Mouse (Mus musculus): ENCODE data around the gene Efcab9. TPM values are rescaled to one million over a fixed set of nuclear protein-coding genes. Genes with fewer than 3 reads are reported as not detected.

Gene Efcab9
- total and polyA plus RNA-seq, 3 experiments = 0.25 to 1.5 TPM; not detected in 1

DNA sequence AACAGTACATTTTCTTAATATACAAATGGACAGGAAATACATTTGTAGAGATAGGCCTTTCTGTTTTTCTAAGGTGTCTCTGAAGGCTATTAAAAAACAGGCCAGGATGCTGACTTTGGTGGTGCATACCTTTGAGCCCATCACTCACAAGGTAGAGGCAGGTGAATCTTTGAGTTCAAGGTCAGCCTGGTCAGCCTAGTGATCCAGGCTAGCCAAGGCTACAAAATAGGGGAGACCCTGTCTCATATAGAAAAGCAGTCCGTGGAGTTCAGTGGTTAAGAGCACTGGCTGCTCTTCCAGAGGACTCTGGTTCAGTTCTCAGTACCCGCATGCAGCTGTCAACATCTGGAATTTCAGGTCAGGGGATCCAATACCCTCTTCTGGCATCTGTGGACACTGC lies 28.2 kb downstream of the Efcab9 start:
- in situ Hi-C loops (cut with MboI; ENCODE audit: low pct_ligation_motif_present, low pct_unique_long_range_greater_than_20kb, low sequenced_read_pairs) = no loop called here
- dilution Hi-C loops (cut with MboI; ENCODE audit: extremely low pct_ligation_motif_present, extremely low pct_unique_long_range_greater_than_20kb, low sequenced_read_pairs) = no loop called here
- H3K79me2 ChIP-seq (replicated peaks; ENCODE audit: control insufficient read depth, extremely low read depth, insufficient read depth, poor library complexity, severe bottlenecking) = no peaks in the 10 kb centered on the region
- no peak overlapping the region for H3K4me2 ChIP-seq (ENCODE audit: insufficient read depth, low read depth, poor library complexity, severe bottlenecking)
- peaks cover 0 to 7% of the 10 kb centered on the region in 2 experiments for H3K36me3 ChIP-seq (replicated peaks in 1 of 2; ENCODE audit: control insufficient read depth in 1 of 2, insufficient read depth in 1 of 2, low read length in 1 of 2)
- TF ChIP-seq USF2 (conservative IDR thresholded peaks at IDR 0.05; ENCODE audit: low read depth, low read length) (no peak), RCOR1 (conservative IDR thresholded peaks at IDR 0.05; ENCODE audit: low read depth, low read length) (no peak), TCF12 (IDR thresholded peaks at IDR 0.05; ENCODE audit: low read depth, low read length) (no peak), JUND (conservative IDR thresholded peaks at IDR 0.05; ENCODE audit: low read depth, low read length) (no peak), POLR2AphosphoS2 (IDR thresholded peaks at IDR 0.05; ENCODE audit: low read depth, low read length) (no peak), GABPA (IDR thresholded peaks at IDR 0.05; ENCODE audit: insufficient replicate concordance, low read depth, low read length) (no peak), USF1 (IDR thresholded peaks at IDR 0.05; ENCODE audit: low read depth, low read length) (no peak), ELF1 (IDR thresholded peaks at IDR 0.05; ENCODE audit: low read depth, low read length) (no peak), RAD21 (IDR thresholded peaks at IDR 0.05; ENCODE audit: low read depth, low read length) (no peak), MXI1 (IDR thresholded peaks at IDR 0.05; ENCODE audit: low read depth, low read length) (no peak), NRF1 (IDR thresholded peaks at IDR 0.05; ENCODE audit: low read depth, low read length) (no peak), JUN (IDR thresholded peaks at IDR 0.05; ENCODE audit: insufficient read depth, low read depth, low read length) (no peak), EP300 (IDR thresholded peaks at IDR 0.05; ENCODE audit: low read length) (no peak), ZMIZ1 (IDR thresholded peaks at IDR 0.05; ENCODE audit: low read depth, low read length) (no peak)
- H3K27me3 ChIP-seq (replicated peaks) = no peaks in the 10 kb centered on the region
- no peak overlapping the region for H3K9ac ChIP-seq (ENCODE audit: insufficient read depth, low read depth)
- H3K4me3 ChIP-seq (replicated peaks in 1 of 3; ENCODE audit: low read depth in 2 of 3, low read length in 2 of 3, poor library complexity in 1 of 3) = no peak overlapping the region
- H3K4me1 ChIP-seq (ENCODE audit: control insufficient read depth in 1 of 2, insufficient read depth in 2 of 2) = peaks cover 2 to 35% of the 10 kb centered on the region in 2 experiments; a peak in 3 of 4 replicates
- DNase-seq (ENCODE audit: extremely low read depth) = no peak
- H3K27ac ChIP-seq (ENCODE audit: insufficient read depth, low read depth) = no peak overlapping the region
- no peaks in the 10 kb centered on the region for H3K9me3 ChIP-seq (replicated peaks; ENCODE audit: low read length)

- H3K4me3 ChIP-seq (replicated peaks in 1 of 3; ENCODE audit: low read depth in 2 of 3, low read length in 2 of 3, poor library complexity in 1 of 3) = no peak overlapping the region
- H3K27ac ChIP-seq (ENCODE audit: insufficient read depth, low read depth) = no peak overlapping the region
- H3K36me3 ChIP-seq (replicated peaks in 1 of 2; ENCODE audit: control insufficient read depth in 1 of 2, insufficient read depth in 1 of 2, low read length in 1 of 2) = peaks cover 0 to 7% of the 10 kb centered on the region in 2 experiments
- TF ChIP-seq ZKSCAN1 (IDR thresholded peaks at IDR 0.05; ENCODE audit: borderline replicate concordance, low read depth, low read length) (no peak), E2F4 (IDR thresholded peaks at IDR 0.05; ENCODE audit: insufficient replicate concordance, low read depth, low read length) (no peak), MAFK (IDR thresholded peaks at IDR 0.05; ENCODE audit: insufficient replicate concordance, low read length) (no peak), SMC3 (IDR thresholded peaks at IDR 0.05; ENCODE audit: low read depth, low read length) (peak; percentile 68), RAD21 (IDR thresholded peaks at IDR 0.05; ENCODE audit: low read depth, low read length) (peak; percentile 65), CTCF (conservative IDR thresholded peaks at IDR 0.05 in 1 of 2, IDR thresholded peaks at IDR 0.05 in 1 of 2; ENCODE audit: low read depth in 2 of 2, low read length in 2 of 2) (peak in 1 of 2 experiments; percentile 73; a peak in 2 of 4 replicates), CHD2 (IDR thresholded peaks at IDR 0.05; ENCODE audit: low read length) (no peak), PAX5 (IDR thresholded peaks at IDR 0.05; ENCODE audit: low read length) (no peak)
- H3K4me2 ChIP-seq (ENCODE audit: insufficient read depth, low read depth, poor library complexity, severe bottlenecking) = no peak overlapping the region
- H3K4me1 ChIP-seq (ENCODE audit: control insufficient read depth in 1 of 2, insufficient read depth in 2 of 2) = peaks cover 1 to 17% of the 10 kb centered on the region in 2 experiments; a peak in 3 of 4 replicates
- in situ Hi-C loops (cut with MboI; ENCODE audit: low pct_ligation_motif_present, low pct_unique_long_range_greater_than_20kb, low sequenced_read_pairs) = no loop called here
- no peaks in the 10 kb centered on the region for H3K79me2 ChIP-seq (replicated peaks; ENCODE audit: control insufficient read depth, extremely low read depth, insufficient read depth, poor library complexity, severe bottlenecking)
- no peaks in the 10 kb centered on the region for H3K9me3 ChIP-seq (replicated peaks; ENCODE audit: low read length)
- dilution Hi-C loops (cut with MboI; ENCODE audit: extremely low pct_ligation_motif_present, extremely low pct_unique_long_range_greater_than_20kb, low sequenced_read_pairs) = no loop called here
- H3K27me3 ChIP-seq (replicated peaks) = no peaks in the 10 kb centered on the region
- no peak for DNase-seq (ENCODE audit: extremely low read depth)
- H3K9ac ChIP-seq (ENCODE audit: insufficient read depth, low read depth) = no peak overlapping the region
Observed at GRCm38 (mm10) chr11:32499931-32500330, 31.9 kb downstream of the Efcab9 start.
